Mouse (Mus musculus) heart, postnatal 0 days (tissue): ENCODE data around the gene Eif5. TPM values are rescaled to one million over a fixed set of nuclear protein-coding genes. Genes with fewer than 3 reads are reported as not detected.
A peak's percentile ranks its signal among the peaks of the same experiment; 100 is the strongest.

Experiments
- ATAC-seq: fragments of 200-750 bp; cut with Nextera tagmentation; 2 replicates; pipeline ENCODE4 v1.8.0; 2017; ENCODE audit warnings: low read depth, moderate number of reproducible peaks, moderate library complexity; ENCODE audit not compliant: insufficient read depth
- DNase-seq: peaks from one replicate; pipeline ENCODE4 v3.0.0-alpha.2; 2016; ENCODE audit warnings: low spot score
- H3K27ac ChIP-seq: fragments of 300-500 bp; sonication (generic); 2 replicates; pipeline ENCODE4 v1.5.1; 2014; ENCODE audit warnings: low read depth, mild to moderate bottlenecking
- H3K27me3 ChIP-seq: fragments of 300-500 bp; sonication (generic); 2 replicates; pipeline ENCODE4 v1.6.1; 2014; ENCODE audit warnings: low read length, mixed read lengths; ENCODE audit not compliant: control insufficient read depth, insufficient read depth
- H3K36me3 ChIP-seq: fragments of 300-500 bp; sonication (generic); replicated peaks from 2 replicates; pipeline ENCODE4 v1.6.1; 2014; ENCODE audit warnings: low read length, mixed read lengths; ENCODE audit not compliant: control insufficient read depth, insufficient read depth
- H3K4me1 ChIP-seq: fragments of 300-500 bp; sonication (generic); 2 replicates; pipeline ENCODE4 v1.6.1; 2014; ENCODE audit warnings: antibody characterized with exemption; ENCODE audit not compliant: control insufficient read depth, insufficient read depth
- H3K4me2 ChIP-seq: fragments of 300-500 bp; sonication (generic); 2 replicates; pipeline ENCODE4 v1.6.1; 2014; ENCODE audit warnings: low read depth, mild to moderate bottlenecking, low read length, moderate library complexity
- H3K4me3 ChIP-seq: fragments of 300-500 bp; sonication (generic); 2 replicates; pipeline ENCODE4 v1.5.1; 2014; ENCODE audit warnings: low read depth, low read length
- H3K9ac ChIP-seq: fragments of 300-500 bp; sonication (generic); replicated peaks from 2 replicates; pipeline ENCODE4 v1.6.1; 2014; ENCODE audit warnings: low read depth, low read length, mixed read lengths
- H3K9me3 ChIP-seq: fragments of 300-500 bp; sonication (generic); replicated peaks from 2 replicates; pipeline ENCODE4 v1.6.1; 2016; ENCODE audit warnings: low read length; ENCODE audit not compliant: control insufficient read depth
- CTCF ChIP-seq: IDR thresholded peaks from 2 replicates; pipeline ENCODE4 v1.5.1; 2016; ENCODE audit warnings: antibody characterized with exemption, control low read depth, low read depth
- EP300 ChIP-seq: IDR thresholded peaks from 2 replicates; pipeline ENCODE4 v1.6.1; 2016; ENCODE audit warnings: antibody characterized with exemption, low read depth
- WGBS: fragments of 180-500 bp; shearing (Covaris S2); extraction: QIAGEN DNeasy Blood & Tissue Kit; methylation state at CpG from one replicate; pipeline ENCODE4 v1.1.7; 2014; 5-methylcytosine and 5-hydroxymethylcytosine counted together
- polyA plus RNA-seq: library from polyadenylated mRNA; unstranded; fragments of >200 nt; fragmentation: Nextera tagmentation; extraction: Ambion mirVana; gene quantifications from 2 replicates; pipeline ENCODE4 v1.2.1, GENCODE M21; 2015
- total RNA-seq: library from RNA; depleted of rRNA; stranded (reverse); fragments of >200 nt; gene quantifications from 2 replicates; pipeline ENCODE4 v1.2.3, GENCODE M21; 2014; ENCODE audit warnings: low replicate concordance

Eif5 gene
- total and polyA plus RNA-seq, 2 experiments from 2014 or later: 153 to 361 TPM

GRCm38 (mm10) chr12:111563076-111563629, 25.3 kb downstream of the Eif5 start:
- H3K9me3 ChIP-seq: no peaks in the 10 kb centered on the region
- H3K4me1 ChIP-seq: peaks cover 14% of the 10 kb centered on the region
- DNase-seq (peak; percentile 20), ATAC-seq (peak; percentile 47; the same call in 1 of the 2 replicates)
- H3K27me3 ChIP-seq: no peaks in the 10 kb centered on the region
- no peak overlapping the region for H3K4me3 ChIP-seq
- H3K36me3 ChIP-seq: no peaks in the 10 kb centered on the region
- peak overlapping the region; percentile 70 for H3K27ac ChIP-seq
- H3K4me2 ChIP-seq: peak overlapping the region; percentile 9; the same call in 1 of the 2 replicates
- H3K9ac ChIP-seq: no peak overlapping the region
- 46% methylated on average over 5 of the region's 5 CpGs for WGBS
- TF ChIP-seq EP300 (no peak), CTCF (0 out of 2 replicates have a peak, but pooled peaks have one; percentile 6)

GRCm38 (mm10) chr12:111565363-111565762, 27.5 kb downstream of the Eif5 start:
- no peak for TF ChIP-seq CTCF
- no peak for TF ChIP-seq EP300
- no peaks in the 10 kb centered on the region for H3K9me3 ChIP-seq
- H3K27ac ChIP-seq: no peak overlapping the region
- H3K36me3 ChIP-seq: no peaks in the 10 kb centered on the region
- peaks cover 14% of the 10 kb centered on the region for H3K4me1 ChIP-seq
- no peak for ATAC-seq
- DNase-seq: no peak
- 74% methylated on average over 5 of the region's 5 CpGs for WGBS
- no peak overlapping the region for H3K9ac ChIP-seq
- H3K4me2 ChIP-seq: no peak overlapping the region
- no peaks in the 10 kb centered on the region for H3K27me3 ChIP-seq
- H3K4me3 ChIP-seq: no peak overlapping the region

GRCm38 (mm10) chr12:111568836-111569235, 31.0 kb downstream of the Eif5 start:
- Histone ChIP-seq H3K4me1 (peaks cover 6% of the 10 kb centered on the region), H3K9ac (no peak overlapping the region), H3K27me3 (no peaks in the 10 kb centered on the region), H3K27ac (no peak overlapping the region), H3K36me3 (no peaks in the 10 kb centered on the region), H3K9me3 (no peaks in the 10 kb centered on the region), H3K4me3 (no peak overlapping the region), H3K4me2 (no peak overlapping the region)
- TF ChIP-seq CTCF (no peak), EP300 (no peak)
- 27% methylated on average over 11 of the region's 11 CpGs for WGBS
- DNase-seq (no peak), ATAC-seq (peak; percentile 41; the same call in 1 of the 2 replicates)

- H3K9me3 ChIP-seq: no peaks in the 10 kb centered on the region
- H3K4me2 ChIP-seq: no peak overlapping the region
- H3K4me1 ChIP-seq: peaks cover 20% of the 10 kb centered on the region
- TF ChIP-seq CTCF: no peak
- no peak for TF ChIP-seq EP300
- 53% methylated on average over 7 of the region's 7 CpGs for WGBS
- H3K27ac ChIP-seq: no peak overlapping the region
- no peaks in the 10 kb centered on the region for H3K27me3 ChIP-seq
- no peaks in the 10 kb centered on the region for H3K36me3 ChIP-seq
- no peak overlapping the region for H3K9ac ChIP-seq
- H3K4me3 ChIP-seq: no peak overlapping the region
- ATAC-seq (no peak), DNase-seq (no peak)
Measured at GRCm38 (mm10) chr12:111572406-111572805, 34.6 kb downstream of the Eif5 start.

- TF ChIP-seq EP300: no peak
- TF ChIP-seq CTCF: no peak
Measured at GRCm38 (mm10) chr12:111573315-111573714, 35.5 kb downstream of the Eif5 start.

More at GRCm38 (mm10) chr12:111573315-111573714, 35.5 kb downstream of the Eif5 start:
- Histone ChIP-seq H3K27me3 (no peaks in the 10 kb centered on the region), H3K4me2 (no peak overlapping the region), H3K4me1 (peaks cover 20% of the 10 kb centered on the region), H3K9me3 (no peaks in the 10 kb centered on the region), H3K36me3 (no peaks in the 10 kb centered on the region), H3K4me3 (no peak overlapping the region; the same call in 1 of the 2 replicates), H3K27ac (no peak overlapping the region), H3K9ac (no peak overlapping the region)
- ATAC-seq (no peak), DNase-seq (no peak)
- 55% methylated on average over 6 of the region's 6 CpGs for WGBS
